Mouse (Mus musculus): Measurements from ENCODE around the gene Fam25c. TPM values are rescaled to one million over a fixed set of nuclear protein-coding genes. Genes with fewer than 3 reads are reported as not detected.

The Fam25c gene
- total and polyA plus RNA-seq, 3 experiments: not detected

DNA sequence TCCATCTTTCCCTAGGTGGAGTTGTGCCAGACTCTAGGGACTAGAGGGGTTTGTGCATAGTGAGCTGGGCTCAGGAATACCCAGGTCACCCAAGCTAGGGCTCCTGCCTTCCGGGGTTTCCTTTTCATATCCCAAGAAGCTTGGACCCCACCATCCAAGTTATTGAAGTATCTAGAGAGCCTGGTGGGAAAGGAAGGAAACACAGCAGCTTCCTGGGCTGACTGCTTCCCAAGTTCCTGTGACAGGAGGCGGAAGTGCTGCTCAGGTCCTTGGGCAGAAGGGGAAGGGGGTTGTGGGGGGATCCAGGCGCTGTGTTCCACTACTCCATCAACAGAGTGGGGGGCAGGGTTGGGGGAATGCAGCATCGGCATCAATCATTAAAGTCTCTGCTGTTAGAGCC, 21.9 kb upstream of the Fam25c start:
- Histone ChIP-seq H3K27me3 (ENCODE audit: control insufficient read depth in 1 of 2, insufficient read depth in 2 of 2, low read length in 2 of 2) (no peaks in the 10 kb centered on the region), H3K9ac (ENCODE audit: control insufficient read depth, low read depth, low read length, poor library complexity, severe bottlenecking) (no peak overlapping the region), H3K4me3 (ENCODE audit: control insufficient read depth in 1 of 2, insufficient read depth in 1 of 2, low read depth in 2 of 2, low read length in 2 of 2) (no peak overlapping the region), H3K9me3 (replicated peaks; ENCODE audit: insufficient read depth, low read length) (no peaks in the 10 kb centered on the region), H3K79me2 (ENCODE audit: control insufficient read depth, insufficient read depth, low read length, poor library complexity) (no peaks in the 10 kb centered on the region), H3K27ac (ENCODE audit: control insufficient read depth, low read depth, low read length) (no peak overlapping the region), H3K36me3 (ENCODE audit: control insufficient read depth in 1 of 2, insufficient read depth in 2 of 2, low read length in 2 of 2) (no peaks in the 10 kb centered on the region), H3K4me1 (ENCODE audit: control insufficient read depth in 1 of 2, insufficient read depth in 2 of 2, low read length in 2 of 2) (no peaks in the 10 kb centered on the region)
- DNase-seq (ENCODE audit: low read depth, low spot score): no peak
- TF ChIP-seq ZKSCAN1 (IDR thresholded peaks at IDR 0.05; ENCODE audit: low read depth, low read length): no peak
- TF ChIP-seq MYC (IDR thresholded peaks at IDR 0.05; ENCODE audit: low read depth, low read length): no peak
- TF ChIP-seq MAX (IDR thresholded peaks at IDR 0.05; ENCODE audit: low read length): no peak
- no peak for TF ChIP-seq HCFC1 (IDR thresholded peaks at IDR 0.05; ENCODE audit: low read depth, low read length)
- no peak for TF ChIP-seq NRF1 (IDR thresholded peaks at IDR 0.05; ENCODE audit: insufficient read depth, low read depth, low read length, poor library complexity, severe bottlenecking)
- no peak for TF ChIP-seq GATA1 (IDR thresholded peaks at IDR 0.05; ENCODE audit: low read depth, low read length)
- no peak for TF ChIP-seq POLR2A (IDR thresholded peaks at IDR 0.05; ENCODE audit: control insufficient read depth in 1 of 2, insufficient read depth in 1 of 2, low read depth in 1 of 2, low read length in 2 of 2, poor library complexity in 1 of 2)
- no peak for TF ChIP-seq USF2 (IDR thresholded peaks at IDR 0.05; ENCODE audit: borderline replicate concordance in 1 of 2, insufficient read depth in 1 of 2, low read depth in 1 of 2, low read length in 2 of 2)
- no peak for TF ChIP-seq UBTF (IDR thresholded peaks at IDR 0.05; ENCODE audit: borderline replicate concordance, insufficient read depth, low read depth, low read length)
- TF ChIP-seq EP300 (IDR thresholded peaks at IDR 0.05; ENCODE audit: low read depth in 1 of 2, low read length in 2 of 2): no peak
- TF ChIP-seq MAZ (IDR thresholded peaks at IDR 0.05; ENCODE audit: low read depth, low read length): no peak
- no peak for TF ChIP-seq ZMIZ1 (IDR thresholded peaks at IDR 0.05; ENCODE audit: low read depth, low read length)
- TF ChIP-seq SMC3 (IDR thresholded peaks at IDR 0.05; ENCODE audit: low read depth, low read length): no peak
- no peak for TF ChIP-seq MEF2A (IDR thresholded peaks at IDR 0.05; ENCODE audit: extremely low read depth, insufficient replicate concordance, low read depth, low read length, poor library complexity, severe bottlenecking)
- TF ChIP-seq USF1 (IDR thresholded peaks at IDR 0.05; ENCODE audit: low read depth, low read length): no peak
- TF ChIP-seq MYB (IDR thresholded peaks at IDR 0.05; ENCODE audit: low read depth, low read length): no peak
- no peak for TF ChIP-seq TBP (IDR thresholded peaks at IDR 0.05; ENCODE audit: low read depth, low read length)
- TF ChIP-seq MXI1 (IDR thresholded peaks at IDR 0.05; ENCODE audit: low read depth, low read length): no peak
- TF ChIP-seq TCF12 (IDR thresholded peaks at IDR 0.05; ENCODE audit: low read depth, low read length): no peak

DNA sequence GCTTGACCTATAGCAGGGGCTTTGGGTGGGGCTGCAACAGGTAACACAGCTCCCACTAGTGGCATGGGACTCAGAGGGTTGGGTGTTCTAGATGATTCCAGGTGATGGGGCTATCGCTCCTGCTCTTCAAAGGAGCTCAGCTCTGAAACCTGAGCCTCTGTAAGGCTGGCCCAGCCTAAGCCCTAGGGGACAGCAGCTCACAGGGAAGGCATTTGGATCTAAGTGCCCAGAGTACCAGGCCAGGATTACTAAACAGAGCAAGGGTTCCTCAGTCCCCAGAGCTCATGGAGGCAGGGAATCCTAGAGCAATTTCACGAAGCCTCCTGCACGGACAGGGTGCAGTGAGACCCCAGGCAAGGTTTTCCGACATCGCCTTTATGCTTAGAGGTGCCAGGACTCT, 20.7 kb upstream of the Fam25c start:
- Histone ChIP-seq H3K79me2 (ENCODE audit: control insufficient read depth, insufficient read depth, low read length, poor library complexity) (no peaks in the 10 kb centered on the region), H3K4me1 (ENCODE audit: control insufficient read depth in 1 of 2, insufficient read depth in 2 of 2, low read length in 2 of 2) (no peaks in the 10 kb centered on the region), H3K9ac (ENCODE audit: control insufficient read depth, low read depth, low read length, poor library complexity, severe bottlenecking) (no peak overlapping the region), H3K9me3 (replicated peaks; ENCODE audit: insufficient read depth, low read length) (no peaks in the 10 kb centered on the region), H3K27ac (ENCODE audit: control insufficient read depth, low read depth, low read length) (no peak overlapping the region), H3K27me3 (ENCODE audit: control insufficient read depth in 1 of 2, insufficient read depth in 2 of 2, low read length in 2 of 2) (no peaks in the 10 kb centered on the region), H3K36me3 (ENCODE audit: control insufficient read depth in 1 of 2, insufficient read depth in 2 of 2, low read length in 2 of 2) (no peaks in the 10 kb centered on the region), H3K4me3 (ENCODE audit: control insufficient read depth in 1 of 2, insufficient read depth in 1 of 2, low read depth in 2 of 2, low read length in 2 of 2) (no peak overlapping the region)
- DNase-seq (ENCODE audit: low read depth, low spot score): no peak
- TF ChIP-seq SMC3 (IDR thresholded peaks at IDR 0.05; ENCODE audit: low read depth, low read length) (no peak), E2F4 (IDR thresholded peaks at IDR 0.05; ENCODE audit: borderline replicate concordance, low read depth, low read length) (no peak), NELFE (IDR thresholded peaks at IDR 0.05; ENCODE audit: low read depth, low read length) (no peak), POLR2A (IDR thresholded peaks at IDR 0.05; ENCODE audit: control insufficient read depth in 1 of 2, insufficient read depth in 1 of 2, low read depth in 1 of 2, low read length in 2 of 2, poor library complexity in 1 of 2) (no peak), MXI1 (IDR thresholded peaks at IDR 0.05; ENCODE audit: low read depth, low read length) (no peak), ZC3H11A (IDR thresholded peaks at IDR 0.05; ENCODE audit: low read depth, low read length) (no peak), UBTF (IDR thresholded peaks at IDR 0.05; ENCODE audit: borderline replicate concordance, insufficient read depth, low read depth, low read length) (no peak), ETS1 (IDR thresholded peaks at IDR 0.05; ENCODE audit: low read depth, low read length) (no peak), POLR2AphosphoS5 (IDR thresholded peaks at IDR 0.05; ENCODE audit: borderline replicate concordance, low read depth, low read length) (no peak), TAL1 (IDR thresholded peaks at IDR 0.05; ENCODE audit: low read length) (no peak), MYC (IDR thresholded peaks at IDR 0.05; ENCODE audit: low read depth, low read length) (no peak), CTCF (IDR thresholded peaks at IDR 0.05 in 2 of 3, conservative IDR thresholded peaks at IDR 0.05 in 1 of 3; ENCODE audit: control insufficient read depth in 1 of 3, insufficient read depth in 1 of 3, low read depth in 2 of 3, low read length in 3 of 3, poor library complexity in 1 of 3, severe bottlenecking in 1 of 3) (no peak)

Data from MEL (cell line).